Mouse (Mus musculus) ES-Bruce4 (cell line): ENCODE results near the gene Pde7b.

Experiments
- CTCF ChIP-seq: IDR thresholded peaks from one replicate; pipeline ENCODE4 v1.8.1; 2011; ENCODE audit warnings: low read depth, low read length
- POLR2A ChIP-seq: IDR thresholded peaks from one replicate; pipeline ENCODE4 v1.8.1; 2011; ENCODE audit warnings: low read length; ENCODE audit not compliant: insufficient read depth

DNA sequence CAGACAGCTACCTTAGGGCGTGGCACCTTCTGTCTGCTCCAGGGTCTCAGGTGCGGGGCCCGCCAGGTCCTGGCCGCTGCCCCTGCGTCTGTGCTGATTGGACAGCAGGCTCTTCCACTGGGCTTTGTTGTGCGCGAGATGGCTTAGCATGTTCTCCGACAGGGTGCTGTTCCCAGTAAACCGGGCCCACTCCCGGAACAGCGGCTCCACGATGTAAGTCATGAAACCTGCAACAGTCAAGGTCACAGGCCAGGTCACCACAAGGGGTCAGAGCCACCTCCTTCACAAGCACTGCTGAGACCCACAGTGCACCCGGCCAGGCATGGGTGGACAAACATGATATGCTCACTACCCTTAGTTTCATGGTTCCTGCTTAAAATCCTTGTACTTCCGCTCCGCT lies 324.5 kb downstream of the Pde7b start:
- TF ChIP-seq POLR2A (no peak), CTCF (peak; percentile 40)
